Mouse (Mus musculus): ENCODE results near the gene Nedd4. TPM values are rescaled to one million over a fixed set of nuclear protein-coding genes. Genes with fewer than 3 reads are reported as not detected.
A peak's percentile ranks its signal among the peaks of the same experiment; 100 is the strongest.

Gene Nedd4
- total RNA-seq, 2 experiments from 2014 or later = 275 to 288 TPM

DNA sequence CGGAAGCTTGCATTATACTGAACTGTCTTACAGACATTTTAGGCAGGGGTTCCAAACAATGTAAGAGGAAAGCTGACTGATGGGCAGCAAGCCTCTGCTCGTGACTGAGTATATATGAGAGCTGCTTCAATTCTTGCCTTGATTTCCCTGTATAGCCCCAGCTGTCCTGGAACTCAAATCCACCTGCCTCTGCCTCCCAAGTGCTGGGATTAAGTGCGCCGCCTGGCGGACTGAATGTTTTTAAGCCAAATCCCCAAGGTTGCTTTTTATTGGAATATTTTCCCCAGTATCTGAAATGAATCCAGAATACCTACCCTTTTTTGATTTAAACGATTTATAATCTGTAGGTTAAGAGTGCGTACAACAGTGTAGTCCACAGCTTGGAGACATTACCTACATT is 7.2 kb downstream of the Nedd4 start:
- intact Hi-C loops (cut with DNase I) = no loop called here
- DNase-seq (ENCODE audit: low spot score in 2 of 2) = no peak

DNA sequence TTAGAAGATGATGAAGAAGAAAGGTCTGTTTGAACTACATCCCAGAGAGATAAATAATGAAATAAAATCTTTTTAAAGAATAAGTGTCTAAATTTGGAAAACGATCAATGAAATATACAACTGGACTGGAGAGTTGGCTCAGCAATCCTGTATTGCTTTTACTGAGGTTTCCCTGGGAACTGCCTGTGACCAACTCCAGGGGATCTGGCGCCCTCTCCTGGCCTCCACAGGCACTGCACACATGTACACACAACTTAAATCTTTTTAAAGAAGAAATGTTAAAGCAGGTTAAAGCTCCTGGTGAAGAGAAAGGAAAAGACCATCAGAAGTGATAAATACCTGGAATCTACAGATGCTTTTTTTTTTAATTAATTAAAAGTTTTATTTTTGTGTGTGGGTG is 10.2 kb downstream of the Nedd4 start:
- intact Hi-C loops (cut with DNase I) = loop anchor here (2.0 to 10.0 kb wide), 2 partner anchors 38 to 58 kb away; no protein-coding TSS in a partner anchor
- DNase-seq (ENCODE audit: low spot score in 2 of 2) = peak; percentile 72 to 85

DNA sequence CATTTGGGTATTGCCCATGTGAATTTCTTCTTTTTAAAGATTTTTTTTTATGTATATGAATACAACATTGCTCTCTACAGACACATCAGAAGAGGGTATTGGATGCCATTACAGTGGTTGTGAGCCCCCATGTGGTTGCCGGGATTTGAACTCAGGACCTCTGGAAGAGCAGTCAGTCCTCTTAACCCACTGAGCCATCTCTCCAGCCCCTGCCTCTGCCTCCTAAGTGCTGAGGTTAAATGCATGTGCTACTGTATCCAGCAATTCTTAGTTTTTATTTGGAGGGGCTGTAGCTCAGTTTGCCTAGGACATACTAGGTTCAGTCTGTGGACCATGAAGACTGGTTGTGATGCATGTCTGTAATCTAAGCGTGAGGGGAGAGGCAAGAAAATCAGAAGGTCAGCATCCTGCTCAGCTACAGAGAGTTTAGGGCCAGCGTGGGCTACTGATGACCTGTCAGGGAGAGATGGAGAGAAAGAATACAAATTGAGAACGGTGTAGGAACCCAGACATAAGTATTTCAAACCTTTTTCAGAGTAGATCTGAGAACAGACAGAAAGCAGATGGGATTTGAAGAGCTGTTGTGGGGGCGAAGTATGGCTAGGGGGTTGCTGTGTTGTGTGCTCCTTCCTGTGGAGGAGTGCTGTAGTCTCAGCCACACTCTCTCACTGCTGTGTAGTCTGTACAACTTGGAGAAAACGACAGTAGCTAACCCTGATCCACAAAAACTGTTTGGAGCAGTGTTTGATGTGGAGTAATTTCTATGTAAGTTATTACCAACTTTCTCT is 13.0 kb downstream of the Nedd4 start:
- intact Hi-C loops (cut with DNase I) = loop anchor here (10.0 kb wide), 1 partner anchor 60 kb away; no protein-coding TSS in a partner anchor
- DNase-seq (ENCODE audit: low spot score in 2 of 2) = peak in 1 of 2 experiments; percentile 80

DNA sequence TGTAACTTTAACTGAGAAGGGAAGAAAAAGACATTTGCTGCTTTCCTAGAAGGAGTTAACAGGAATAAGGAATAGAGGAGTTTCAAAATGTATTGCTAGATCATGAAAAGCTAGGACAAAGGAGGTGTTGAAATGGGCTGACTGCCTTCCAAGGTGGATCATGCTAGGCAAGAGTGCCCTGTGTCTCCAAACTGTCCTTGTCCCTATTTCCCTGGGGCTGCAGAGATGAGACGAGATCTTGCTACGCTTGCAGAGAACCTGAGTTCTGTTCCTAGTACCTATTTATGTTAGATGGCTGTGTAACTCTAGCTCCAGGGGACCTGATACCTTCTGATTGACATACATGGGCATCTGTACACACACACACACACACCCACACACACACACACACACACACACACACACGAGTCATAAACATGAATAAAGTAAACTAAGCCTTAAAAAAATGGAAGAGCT is 13.6 kb downstream of the Nedd4 start:
- intact Hi-C loops (cut with DNase I) = loop anchor here (10.0 kb wide), 1 partner anchor 61 kb away; no protein-coding TSS in a partner anchor
- DNase-seq (ENCODE audit: low spot score in 2 of 2) = no peak

DNA sequence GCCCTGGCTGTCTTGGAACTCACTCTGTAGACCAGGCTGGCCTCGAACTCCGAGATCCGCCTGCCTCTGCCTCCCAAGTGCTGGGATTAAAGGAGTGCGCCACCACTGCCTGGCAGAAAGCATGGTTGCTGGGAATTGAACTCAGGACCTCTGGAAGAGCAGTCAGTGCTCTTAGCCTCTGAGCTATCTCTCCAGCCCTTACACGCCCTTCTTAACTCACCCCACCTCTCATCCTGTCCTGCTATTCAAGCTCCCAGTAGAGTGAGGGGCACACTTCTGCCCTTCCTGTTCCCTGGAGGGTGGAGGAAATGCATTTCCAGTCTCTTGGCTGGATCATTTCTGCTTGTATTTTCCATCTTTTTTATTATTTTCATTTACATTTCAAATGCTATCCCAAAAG is 15.5 kb downstream of the Nedd4 start:
- intact Hi-C loops (cut with DNase I) = loop anchor here (10.0 kb wide), 1 partner anchor 63 kb away; no protein-coding TSS in a partner anchor
- no peak for DNase-seq (ENCODE audit: low spot score in 2 of 2)

DNA sequence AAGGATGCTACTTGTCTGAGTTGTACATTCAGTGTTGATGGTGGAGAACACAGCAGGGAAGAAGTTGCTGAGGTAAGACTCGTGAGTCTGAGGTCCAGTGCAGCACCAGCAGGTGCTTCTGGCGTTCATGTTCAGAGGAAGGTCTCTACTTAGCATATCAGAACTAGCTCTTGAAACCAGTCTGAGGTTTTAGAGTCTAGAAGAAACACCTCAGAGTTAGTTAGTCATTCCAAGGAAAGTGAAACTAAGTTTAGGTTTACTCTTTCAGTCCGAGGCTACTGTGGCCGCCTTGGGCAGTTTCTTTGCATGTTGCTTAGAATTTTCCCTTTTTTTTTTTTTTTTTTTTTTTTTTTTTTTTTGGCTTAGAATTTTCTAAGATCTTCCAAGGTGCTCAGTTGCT is 16.6 kb downstream of the Nedd4 start:
- intact Hi-C loops (cut with DNase I) = loop anchor here (10.0 kb wide), 1 partner anchor 64 kb away; no protein-coding TSS in a partner anchor

DNA sequence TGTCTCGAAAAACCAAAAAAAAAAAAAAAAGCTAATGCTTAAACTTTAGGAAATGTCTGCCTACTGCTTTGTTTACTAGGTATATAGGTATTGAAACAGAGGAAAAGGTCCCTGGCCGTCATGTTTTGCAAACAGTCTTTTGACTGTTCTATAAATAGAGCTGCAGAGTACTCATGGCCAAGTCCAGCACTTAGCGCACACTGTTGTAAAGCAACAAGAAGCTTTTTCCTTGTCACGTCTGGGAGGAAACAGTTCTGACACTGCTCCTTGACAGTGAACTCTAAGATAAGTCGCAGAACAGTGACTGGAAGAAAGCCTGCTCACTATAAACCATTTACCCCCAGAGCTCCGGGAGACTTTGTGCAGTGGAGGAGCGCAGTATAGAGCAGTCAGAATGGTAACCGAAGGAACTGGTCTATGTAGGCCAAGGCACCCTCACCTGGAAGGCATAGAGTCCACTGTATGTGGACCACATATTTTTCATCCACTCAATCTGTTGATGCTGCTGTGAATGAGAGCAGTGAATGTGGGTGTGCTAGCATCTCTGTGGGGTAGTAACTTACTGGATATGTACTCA is 19.6 kb downstream of the Nedd4 start:
- DNase-seq (ENCODE audit: low spot score in 2 of 2) = no peak
- intact Hi-C loops (cut with DNase I) = no loop called here

More for the DNA sequence above, 16.6 kb downstream of the Nedd4 start:
- no peak for DNase-seq (ENCODE audit: low spot score in 2 of 2)

- intact Hi-C loops (cut with DNase I) = no loop called here
Measured at GRCm38 (mm10) chr9:72683268-72683667, 21.1 kb downstream of the Nedd4 start.

GRCm38 (mm10) chr9:72685231-72685630 is 23.1 kb downstream of the Nedd4 start:
- DNase-seq (ENCODE audit: low spot score in 2 of 2) = no peak
- intact Hi-C loops (cut with DNase I) = no loop called here

More at GRCm38 (mm10) chr9:72683268-72683667, 21.1 kb downstream of the Nedd4 start:
- DNase-seq (ENCODE audit: low spot score in 2 of 2) = no peak

DNA sequence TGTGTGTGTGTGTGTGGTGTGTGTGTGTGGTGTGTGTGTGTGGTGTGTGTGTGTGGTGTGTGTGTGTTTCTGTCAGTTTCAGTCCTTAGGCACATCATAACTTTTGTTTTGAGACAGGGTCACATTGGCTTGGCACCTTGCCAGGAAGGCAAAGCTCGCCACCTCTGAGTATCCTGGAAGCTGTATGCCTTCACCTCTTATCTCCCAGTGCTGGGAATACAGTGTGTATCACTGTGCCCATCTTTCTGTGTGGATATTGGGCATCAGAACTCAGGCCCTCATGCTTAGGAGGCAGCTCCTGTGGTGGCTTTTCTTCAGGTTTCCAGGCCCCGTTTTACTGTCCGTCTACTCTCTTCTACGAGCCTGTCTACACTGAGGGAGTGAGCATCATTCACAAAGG is 24.4 kb downstream of the Nedd4 start:
- DNase-seq (ENCODE audit: low spot score in 2 of 2) = no peak
- intact Hi-C loops (cut with DNase I) = no loop called here

GRCm38 (mm10) chr9:72689522-72689921 is 27.4 kb downstream of the Nedd4 start:
- intact Hi-C loops (cut with DNase I) = no loop called here
- DNase-seq (ENCODE audit: low spot score in 2 of 2) = no peak

- no peak for DNase-seq (ENCODE audit: low spot score in 2 of 2)
- intact Hi-C loops (cut with DNase I) = no loop called here
Measured at GRCm38 (mm10) chr9:72690811-72691210, 28.7 kb downstream of the Nedd4 start.

GRCm38 (mm10) chr9:72691942-72692341 is 29.8 kb downstream of the Nedd4 start:
- intact Hi-C loops (cut with DNase I) = no loop called here
- no peak for DNase-seq (ENCODE audit: low spot score in 2 of 2)

DNA sequence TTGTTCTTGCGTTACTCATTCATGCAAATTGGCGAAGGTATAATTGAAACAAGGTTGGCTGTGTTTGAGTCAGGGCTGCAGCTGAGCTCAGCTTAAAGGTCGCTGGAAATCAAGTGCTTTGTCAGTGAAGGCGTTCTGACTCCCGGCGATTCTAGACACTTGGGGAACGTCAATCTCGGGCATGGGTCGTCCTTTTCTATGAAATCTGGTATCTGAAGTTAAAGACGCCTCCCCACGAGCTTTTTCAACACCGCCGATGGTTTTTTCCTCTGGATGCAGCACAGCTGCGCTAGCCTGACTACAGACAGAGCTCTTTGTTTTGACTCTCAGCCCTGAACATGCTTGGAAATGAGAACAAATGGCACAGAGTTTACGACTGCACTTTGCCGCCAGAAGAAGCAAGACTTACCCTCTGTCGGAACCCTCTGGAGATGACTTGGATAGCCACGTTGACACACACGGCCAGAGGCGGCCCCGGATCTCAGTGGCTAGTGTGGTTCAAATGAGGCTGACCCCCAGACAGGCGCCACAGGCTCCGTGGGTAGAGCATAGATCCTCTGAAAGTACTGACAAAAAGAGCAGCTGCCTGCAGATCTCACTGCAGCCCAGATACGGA is 31.0 kb downstream of the Nedd4 start:
- intact Hi-C loops (cut with DNase I) = no loop called here
- peak; percentile 40 to 49 for DNase-seq (ENCODE audit: low spot score in 2 of 2)

DNA sequence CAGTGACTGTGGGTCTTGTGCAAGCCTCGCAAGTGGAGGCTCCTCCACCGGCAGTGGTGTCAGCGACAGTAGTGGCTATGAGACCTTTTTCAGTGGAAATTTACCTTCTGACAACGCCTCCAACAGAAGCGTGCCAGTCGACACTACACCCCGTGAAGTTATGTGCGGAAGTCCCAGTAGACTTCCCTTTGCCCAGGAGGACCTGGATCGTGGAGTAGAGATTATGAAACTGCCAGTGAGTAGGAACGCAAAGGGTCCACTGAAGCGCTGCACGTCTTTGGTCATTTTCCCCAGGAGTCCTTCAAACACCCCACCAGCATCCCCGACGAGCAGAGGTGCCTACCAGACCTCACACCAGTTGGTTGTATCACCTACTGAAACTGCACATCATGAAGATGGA is 31.7 kb downstream of the Nedd4 start:
- DNase-seq (ENCODE audit: low spot score in 2 of 2) = no peak
- intact Hi-C loops (cut with DNase I) = no loop called here

DNA sequence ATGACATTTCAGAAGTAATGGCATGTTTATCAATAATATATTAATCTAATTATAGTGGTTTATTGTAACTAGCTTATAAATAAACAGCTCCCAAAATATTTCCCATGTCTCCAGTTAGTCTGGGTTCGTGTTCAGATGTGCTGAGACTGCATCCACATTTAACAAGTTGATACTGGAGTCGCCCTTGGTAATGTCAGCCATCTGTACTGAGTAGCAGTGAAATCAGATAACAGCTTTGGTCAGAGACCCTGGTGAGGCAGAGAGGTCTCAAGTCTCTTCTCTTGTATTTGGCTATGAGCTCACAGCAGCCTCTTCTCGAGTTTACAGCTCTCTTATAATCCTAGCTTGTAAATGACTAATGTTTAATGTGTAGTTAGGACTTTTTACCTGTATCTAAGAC is 34.4 kb downstream of the Nedd4 start:
- DNase-seq (ENCODE audit: low spot score in 2 of 2) = no peak
- intact Hi-C loops (cut with DNase I) = no loop called here

DNA sequence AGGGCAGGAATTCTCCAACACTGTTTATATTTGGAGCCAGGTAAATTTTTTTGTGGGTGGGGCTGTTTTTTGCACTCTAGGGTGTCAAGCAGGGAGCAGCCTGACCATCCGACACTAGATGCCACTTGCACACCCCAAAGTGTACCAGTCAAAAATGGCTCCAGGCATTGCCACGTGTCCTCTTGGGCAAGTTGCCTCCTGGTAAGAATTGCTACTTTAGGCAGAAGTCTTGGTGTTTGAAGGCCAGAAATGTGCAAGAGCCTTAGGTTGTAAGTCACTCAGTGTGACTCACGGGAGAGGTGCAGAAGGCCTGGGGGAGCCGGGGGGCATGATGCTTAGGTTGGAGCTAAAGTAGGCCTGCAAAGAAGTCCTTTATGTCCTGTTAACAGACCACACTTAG is 35.6 kb downstream of the Nedd4 start:
- intact Hi-C loops (cut with DNase I) = no loop called here
- no peak for DNase-seq (ENCODE audit: low spot score in 2 of 2)

DNA sequence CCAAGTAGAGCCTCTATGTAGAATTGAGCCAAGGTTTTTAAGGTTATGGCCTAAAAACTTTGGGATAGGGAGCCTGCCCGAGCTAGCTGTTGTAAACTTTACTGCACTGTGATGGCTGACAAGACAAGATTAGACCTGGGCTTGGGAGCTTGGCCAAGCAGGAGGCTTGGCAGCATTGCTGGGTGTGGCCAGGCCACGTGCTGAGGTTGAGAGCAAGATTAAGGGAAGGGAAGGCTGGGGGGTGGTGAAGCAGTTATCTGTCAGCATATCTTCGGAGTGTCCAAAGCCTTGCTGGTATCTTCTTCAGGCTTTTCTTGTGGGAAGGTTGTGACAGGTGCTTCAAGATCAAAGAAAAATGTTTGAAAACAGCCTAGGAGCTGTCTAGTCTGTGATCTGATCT is 37.6 kb downstream of the Nedd4 start:
- intact Hi-C loops (cut with DNase I) = no loop called here
- DNase-seq (ENCODE audit: low spot score in 2 of 2) = no peak

DNA sequence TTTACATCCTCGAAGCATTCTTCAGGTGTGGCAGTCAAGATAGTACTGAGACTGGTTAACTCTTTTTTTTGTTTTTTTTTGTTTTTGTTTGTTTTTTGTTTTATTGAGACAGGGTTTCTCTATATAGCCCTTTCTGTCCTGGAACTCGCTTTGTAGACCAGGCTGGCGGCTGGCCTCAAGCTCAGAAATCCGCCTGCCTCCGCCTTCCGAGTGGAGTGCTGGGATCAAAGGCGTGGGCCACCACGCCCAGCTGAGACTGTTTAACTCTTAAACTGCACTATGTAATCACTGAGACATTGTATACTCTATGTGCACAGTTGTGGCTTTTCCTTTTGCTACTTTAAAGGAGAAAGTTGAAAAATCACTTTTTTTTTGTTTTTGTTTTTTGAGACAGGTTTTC is 39.3 kb downstream of the Nedd4 start:
- no peak for DNase-seq (ENCODE audit: low spot score in 2 of 2)
- intact Hi-C loops (cut with DNase I) = no loop called here

DNA sequence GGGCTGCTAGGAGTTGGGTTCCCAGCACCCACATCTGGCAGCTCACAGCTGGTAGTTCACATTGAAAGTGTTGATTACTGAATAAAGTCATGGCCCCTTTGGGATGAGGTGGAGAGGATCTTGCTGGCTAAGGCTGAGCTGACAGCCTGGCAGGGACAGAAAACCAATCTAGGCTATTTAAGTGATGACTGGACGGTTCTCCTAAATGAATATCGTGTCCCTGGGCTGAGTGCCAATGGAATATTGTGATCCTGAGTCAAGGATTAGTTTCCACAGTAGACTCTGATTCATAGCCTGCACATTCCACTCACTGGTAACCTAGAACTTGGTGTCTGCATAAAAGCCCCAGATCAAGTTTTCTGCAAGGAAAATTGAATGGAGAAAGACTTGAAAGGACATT is 39.9 kb downstream of the Nedd4 start:
- peak in 1 of 2 experiments; percentile 50 for DNase-seq (ENCODE audit: low spot score in 2 of 2)
- intact Hi-C loops (cut with DNase I) = no loop called here

DNA sequence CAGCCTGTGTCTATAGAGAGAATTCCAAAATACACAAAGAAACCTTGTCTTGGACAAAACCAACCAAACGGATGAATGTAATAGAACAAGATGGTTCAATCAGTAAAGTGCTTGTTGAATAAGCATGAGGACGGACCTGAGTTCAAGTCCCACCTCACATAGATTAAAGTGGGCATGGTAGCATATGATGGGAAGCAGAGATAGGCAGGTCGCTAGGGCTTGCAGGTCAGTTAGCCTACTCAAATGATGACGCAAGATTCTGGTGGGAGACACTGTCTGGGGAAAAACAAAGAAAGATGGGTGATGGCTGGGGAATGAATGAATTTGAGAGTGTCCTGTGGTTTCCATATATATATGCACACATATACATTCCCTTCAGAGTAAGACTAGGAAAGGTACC is 41.0 kb downstream of the Nedd4 start:
- intact Hi-C loops (cut with DNase I) = no loop called here
- no peak for DNase-seq (ENCODE audit: low spot score in 2 of 2)
